Mouse (Mus musculus) lung, postnatal 0 days (tissue): ENCODE measurements around the gene Scamp1.

ENCODE experiments used
- CTCF ChIP-seq: IDR thresholded peaks from 2 replicates; pipeline ENCODE4 v1.5.1; 2016; ENCODE audit warnings: antibody characterized with exemption, mild to moderate bottlenecking
- EP300 ChIP-seq: IDR thresholded peaks from 2 replicates; pipeline ENCODE4 v1.6.1; 2016; ENCODE audit warnings: antibody characterized with exemption, mild to moderate bottlenecking, control low read depth

DNA sequence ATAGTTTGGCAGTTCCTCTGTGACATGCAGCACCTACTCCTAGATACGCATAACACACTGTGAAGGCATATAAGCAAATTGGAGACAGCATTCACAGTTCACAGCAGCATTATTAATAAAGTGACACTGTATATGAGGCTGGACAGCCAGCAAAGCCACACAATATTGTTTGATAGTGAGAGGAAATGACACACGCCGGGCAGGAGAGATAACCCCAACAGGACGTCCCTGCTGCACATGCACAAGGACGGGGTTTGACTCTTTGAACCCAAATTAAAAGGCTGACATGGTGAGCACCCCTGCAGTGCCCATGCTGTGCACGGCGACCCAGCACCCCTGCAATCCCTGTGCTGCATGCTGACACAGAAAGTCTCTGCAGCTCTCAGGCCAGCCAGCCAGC lies 17.5 kb downstream of the Scamp1 start:
- TF ChIP-seq CTCF (no peak), EP300 (no peak)
